Mouse (Mus musculus) spleen, adult 2 months (tissue): ENCODE results near the gene Gm26602. TPM values are rescaled to one million over a fixed set of nuclear protein-coding genes. Genes with fewer than 3 reads are reported as not detected.

Experiments used
- DNase-seq, 2 experiments: peaks; one replicate each; pipeline versions ENCODE4 v3.0.0 to v3.0.0-alpha.2; 2012 to 2021; ENCODE audit warnings: low spot score in 2 of 2, low read depth in 1 of 2
- H3K27ac ChIP-seq: fragments of 200-500 bp; 2 replicates; pipeline ENCODE4 v1.5.1; 2012; ENCODE audit warnings: low read length, inconsistent platforms; ENCODE audit not compliant: insufficient read depth
- H3K27me3 ChIP-seq: fragments of 200-500 bp; 2 replicates; pipeline ENCODE4 v1.6.1; 2012; ENCODE audit warnings: mild to moderate bottlenecking, moderate library complexity, low read length, inconsistent platforms; ENCODE audit not compliant: control insufficient read depth, insufficient read depth
- H3K36me3 ChIP-seq: fragments of 200-500 bp; 2 replicates; pipeline ENCODE4 v1.6.1; 2012; ENCODE audit warnings: mild to moderate bottlenecking, low read length, inconsistent platforms; ENCODE audit not compliant: control insufficient read depth, insufficient read depth
- H3K4me1 ChIP-seq: fragments of 200-500 bp; 2 replicates; pipeline ENCODE4 v1.6.1; 2011; ENCODE audit warnings: inconsistent platforms; ENCODE audit not compliant: control insufficient read depth, insufficient read depth, insufficient read length
- H3K4me3 ChIP-seq: fragments of 200-500 bp; 2 replicates; pipeline ENCODE4 v1.5.1; 2011; ENCODE audit warnings: mild to moderate bottlenecking, inconsistent platforms; ENCODE audit not compliant: insufficient read depth, insufficient read length; ENCODE audit errors: extremely low read depth
- CTCF ChIP-seq: fragments of 200-500 bp; IDR thresholded peaks from 2 replicates; pipeline ENCODE4 v1.5.1; 2011; ENCODE audit warnings: mild to moderate bottlenecking, inconsistent platforms; ENCODE audit not compliant: insufficient read depth, insufficient read length, insufficient replicate concordance; ENCODE audit errors: extremely low read depth
- POLR2A ChIP-seq: fragments of 200-500 bp; IDR thresholded peaks from 2 replicates; pipeline ENCODE4 v1.6.1; 2011; ENCODE audit warnings: low read depth, low read length, inconsistent platforms
- WGBS: fragments of 180-500 bp; shearing (Covaris S2); methylation state at CpG from one replicate; pipeline ENCODE4 v1.1.7; 2018; 5-methylcytosine and 5-hydroxymethylcytosine counted together
- polyA plus RNA-seq: library from polyadenylated mRNA; depleted of rRNA; stranded (reverse); fragments of >200 nt; gene quantifications from 2 replicates; pipeline ENCODE4 v1.2.3, GENCODE M21; 2012

The Gm26602 gene
- polyA plus RNA-seq, 1 experiment, result not detected

GRCm38 (mm10) chr10:79917532-79918100, 7.0 kb downstream of the Gm26602 start:
- Histone ChIP-seq H3K4me1 (peaks cover 21% of the 10 kb centered on the region), H3K27me3 (peaks cover 9% of the 10 kb centered on the region; the same call in 1 of the 2 replicates)
- DNase-seq, result no peak

DNA sequence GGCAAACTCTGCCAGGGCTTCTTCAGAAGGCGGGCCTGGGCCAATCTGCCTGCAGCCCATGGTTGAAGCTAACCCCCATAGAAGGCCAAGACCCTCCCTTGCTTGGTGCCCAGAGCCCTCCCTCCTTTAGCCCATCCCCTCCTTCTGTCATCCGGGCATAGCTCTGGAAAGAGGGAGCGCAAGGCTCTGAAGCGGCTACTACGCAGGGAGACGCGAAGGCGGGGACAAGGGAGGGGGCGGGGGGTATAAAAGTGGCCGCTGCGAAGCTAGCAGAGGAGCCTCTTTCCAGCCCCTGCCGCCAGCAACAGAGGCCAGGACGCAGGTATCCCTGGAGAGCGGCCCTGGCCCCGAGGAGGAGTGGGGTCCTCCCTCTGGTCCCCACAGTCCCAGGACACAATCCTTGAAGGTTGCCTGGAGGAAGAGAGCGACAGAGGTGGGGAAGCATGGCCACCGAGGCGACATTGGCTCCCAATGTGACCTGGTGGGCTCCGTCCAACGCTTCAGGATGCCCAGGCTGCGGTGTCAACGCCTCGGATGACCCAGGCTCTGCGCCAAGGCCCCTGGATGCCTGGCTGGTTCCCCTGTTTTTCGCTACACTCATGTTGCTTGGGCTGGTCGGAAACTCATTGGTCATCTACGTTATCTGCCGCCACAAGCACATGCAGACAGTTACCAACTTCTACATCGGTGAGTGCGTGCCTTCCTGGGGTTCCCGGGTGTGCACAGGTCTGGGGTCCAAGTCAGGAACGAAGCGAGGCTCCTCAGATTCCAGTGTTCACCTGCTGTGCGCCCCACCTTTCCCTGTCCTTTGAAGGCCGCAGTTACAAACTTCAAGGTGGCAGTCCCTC, 7.8 kb downstream of the Gm26602 start:
- TF ChIP-seq CTCF (no peak), POLR2A (no peak)
- Histone ChIP-seq H3K36me3 (no peaks in the 10 kb centered on the region), H3K4me3 (no peak overlapping the region), H3K27ac (no peak overlapping the region), H3K4me1 (peaks cover 21% of the 10 kb centered on the region), H3K27me3 (peaks cover 9% of the 10 kb centered on the region; the same call in 1 of the 2 replicates)
- 63% methylated on average over 35 of the region's 35 CpGs for WGBS
- no peak for DNase-seq

More at GRCm38 (mm10) chr10:79917532-79918100, 7.0 kb downstream of the Gm26602 start:
- 82% methylated on average over 5 of the region's 5 CpGs for WGBS
- Histone ChIP-seq H3K27ac (no peak overlapping the region), H3K4me3 (no peak overlapping the region), H3K36me3 (no peaks in the 10 kb centered on the region)
- TF ChIP-seq CTCF, result no peak
- TF ChIP-seq POLR2A, result no peak

DNA sequence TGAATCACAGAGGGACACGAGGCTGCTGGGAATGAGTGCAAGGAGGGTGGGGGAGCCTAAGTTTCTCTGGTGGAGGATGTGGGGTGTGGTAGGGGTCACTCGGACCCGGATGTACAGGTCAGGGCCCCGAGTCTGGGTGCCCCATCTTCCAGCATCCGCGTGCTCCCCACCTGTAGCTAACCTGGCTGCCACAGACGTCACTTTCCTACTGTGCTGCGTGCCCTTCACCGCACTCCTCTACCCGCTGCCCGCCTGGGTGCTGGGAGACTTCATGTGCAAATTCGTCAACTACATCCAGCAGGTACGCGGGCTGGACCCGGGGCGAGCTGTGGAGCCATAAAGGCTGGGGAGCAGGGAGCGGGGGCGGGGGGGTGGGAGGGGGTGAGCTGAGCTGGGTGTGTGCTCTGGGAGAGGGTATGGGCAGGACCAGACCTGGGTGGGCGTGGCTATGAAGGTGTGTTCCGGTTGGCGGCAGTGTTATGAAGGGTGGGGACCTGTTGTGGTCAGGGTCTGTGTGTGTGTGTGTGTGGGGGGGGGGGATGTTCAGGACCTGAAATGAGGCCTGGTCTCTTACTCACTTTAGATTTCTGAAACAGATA, 8.7 kb downstream of the Gm26602 start:
- no peak for DNase-seq
- no peak for TF ChIP-seq CTCF
- no peak for TF ChIP-seq POLR2A
- 45% methylated on average over 20 of the region's 21 CpGs for WGBS
- H3K27ac ChIP-seq, result no peak overlapping the region
- H3K36me3 ChIP-seq, result no peaks in the 10 kb centered on the region
- peaks cover 21% of the 10 kb centered on the region for H3K4me1 ChIP-seq
- peaks cover 9% of the 10 kb centered on the region; the same call in 1 of the 2 replicates for H3K27me3 ChIP-seq
- no peak overlapping the region for H3K4me3 ChIP-seq

DNA sequence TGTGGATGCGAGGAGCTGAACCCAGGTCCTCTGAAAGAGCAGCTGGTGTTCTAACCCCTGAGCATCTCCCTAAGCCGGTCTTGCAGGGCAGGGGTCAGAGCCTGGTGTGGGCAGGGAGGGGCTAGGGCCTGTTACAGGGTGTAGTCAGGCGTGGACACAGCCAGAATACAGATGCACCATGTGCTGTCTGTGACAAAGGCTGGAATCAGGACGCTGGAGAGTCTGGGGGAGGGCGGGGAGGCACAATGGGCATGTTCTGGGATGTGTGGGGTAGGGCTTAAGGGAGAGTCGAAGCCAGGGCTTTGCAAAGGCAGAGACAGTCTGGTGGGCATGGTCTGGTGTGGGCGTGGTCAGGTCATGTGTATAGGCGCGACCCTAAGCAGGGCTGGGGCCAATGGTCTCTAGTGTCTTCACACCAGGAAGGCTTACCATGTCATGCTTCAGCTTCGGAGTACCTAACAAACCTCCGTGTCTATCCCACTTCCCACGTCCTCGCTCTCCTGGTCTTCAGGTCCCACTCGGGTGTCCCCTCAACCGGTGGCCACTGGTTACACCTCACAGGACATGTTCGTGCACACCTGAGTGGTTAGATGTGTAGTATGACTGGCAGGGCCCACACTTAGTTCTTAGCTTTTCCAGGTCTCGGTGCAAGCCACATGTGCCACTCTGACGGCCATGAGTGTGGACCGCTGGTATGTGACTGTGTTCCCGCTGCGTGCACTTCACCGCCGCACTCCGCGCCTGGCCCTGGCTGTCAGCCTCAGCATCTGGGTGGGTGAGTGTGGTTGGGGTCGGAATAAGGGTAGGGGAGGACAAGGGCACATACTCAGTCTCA, 9.6 kb downstream of the Gm26602 start:
- Histone ChIP-seq H3K4me3 (no peak overlapping the region), H3K27ac (no peak overlapping the region), H3K27me3 (peaks cover 9% of the 10 kb centered on the region; the same call in 1 of the 2 replicates), H3K36me3 (no peaks in the 10 kb centered on the region), H3K4me1 (peaks cover 21% of the 10 kb centered on the region)
- 54% methylated on average over 26 of the region's 26 CpGs for WGBS
- TF ChIP-seq CTCF, result no peak
- TF ChIP-seq POLR2A, result no peak
- DNase-seq, result no peak

- Histone ChIP-seq H3K36me3 (no peaks in the 10 kb centered on the region), H3K27ac (no peak within 1 kb of the TSS), H3K4me1 (peaks cover 18% of the 10 kb centered on the region), H3K4me3 (no peak within 1 kb of the TSS), H3K27me3 (peaks cover 9% of the 10 kb centered on the region; the same call in 1 of the 2 replicates)
- 19% methylated on average over 41 of the region's 41 CpGs for WGBS
- TF ChIP-seq POLR2A (no peak), CTCF (no peak)
- no peak for DNase-seq
These were observed 10.4 kb downstream of the Gm26602 start, which contains the start of gene R3hdm4 for GRCm38 (mm10) chr10:79920958-79921535. TSS of gene R3hdm4 (minus strand) at chr10:79921208.

DNA sequence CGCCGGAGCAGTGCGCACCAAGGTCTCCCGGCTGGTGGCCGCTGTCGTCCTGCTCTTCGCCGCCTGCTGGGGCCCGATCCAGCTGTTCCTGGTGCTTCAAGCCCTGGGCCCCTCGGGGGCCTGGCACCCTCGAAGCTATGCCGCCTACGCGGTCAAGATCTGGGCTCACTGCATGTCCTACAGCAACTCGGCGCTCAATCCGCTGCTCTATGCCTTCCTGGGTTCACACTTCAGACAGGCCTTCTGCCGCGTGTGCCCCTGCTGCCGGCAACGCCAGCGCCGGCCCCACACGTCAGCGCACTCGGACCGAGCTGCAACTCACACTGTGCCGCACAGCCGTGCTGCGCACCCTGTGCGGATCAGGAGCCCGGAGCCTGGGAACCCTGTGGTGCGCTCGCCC, 10.9 kb downstream of the Gm26602 start:
- peaks cover 16% of the 10 kb centered on the region for H3K4me1 ChIP-seq
- no peak overlapping the region for H3K4me3 ChIP-seq
- TF ChIP-seq POLR2A (no peak), CTCF (no peak)
- 24% methylated on average over 30 of the region's 34 CpGs for WGBS
- H3K36me3 ChIP-seq, result no peaks in the 10 kb centered on the region
- peaks cover 9% of the 10 kb centered on the region; the same call in 1 of the 2 replicates for H3K27me3 ChIP-seq
- H3K27ac ChIP-seq, result no peak overlapping the region
- DNase-seq, result no peak
